Mouse (Mus musculus) heart, adult 18-20 months (tissue): ENCODE results near the gene Ppp1r9a. TPM values are rescaled to one million over a fixed set of nuclear protein-coding genes. Genes with fewer than 3 reads are reported as not detected.

Experiments used
- DNase-seq, 2 experiments: peaks; one replicate each; pipeline ENCODE4 v3.0.0; 2021 to 2022; ENCODE audit warnings: mixed read lengths in 1 of 2
- total RNA-seq, 2 experiments: library from RNA; stranded (reverse); gene quantifications; 2 replicates each; pipeline ENCODE4 v1.2.3; 2021

The Ppp1r9a gene
- total RNA-seq, 2 experiments from 2014 or later, result 9.9 to 11.5 TPM

DNA sequence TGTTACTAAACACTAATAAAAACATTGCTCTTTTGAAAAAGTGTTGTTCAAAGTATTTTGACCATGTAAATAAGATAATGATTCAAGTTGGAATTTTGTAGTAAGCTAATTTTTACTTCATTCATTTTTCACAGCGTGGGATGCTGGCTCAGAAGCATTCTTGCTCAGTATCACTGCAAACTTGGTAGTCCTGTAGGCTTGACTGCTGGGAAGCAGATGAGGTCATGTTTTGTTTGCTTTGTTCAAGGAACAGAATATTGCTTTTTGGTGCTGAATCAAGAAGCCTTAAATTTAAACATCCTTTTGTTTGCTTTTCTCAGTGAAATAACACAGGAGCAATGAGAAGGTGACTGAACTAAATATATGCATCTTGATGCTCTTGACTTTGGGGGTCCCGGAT is 136.6 kb downstream of the Ppp1r9a start:
- peak in 1 of 2 experiments; percentile 5 for DNase-seq

DNA sequence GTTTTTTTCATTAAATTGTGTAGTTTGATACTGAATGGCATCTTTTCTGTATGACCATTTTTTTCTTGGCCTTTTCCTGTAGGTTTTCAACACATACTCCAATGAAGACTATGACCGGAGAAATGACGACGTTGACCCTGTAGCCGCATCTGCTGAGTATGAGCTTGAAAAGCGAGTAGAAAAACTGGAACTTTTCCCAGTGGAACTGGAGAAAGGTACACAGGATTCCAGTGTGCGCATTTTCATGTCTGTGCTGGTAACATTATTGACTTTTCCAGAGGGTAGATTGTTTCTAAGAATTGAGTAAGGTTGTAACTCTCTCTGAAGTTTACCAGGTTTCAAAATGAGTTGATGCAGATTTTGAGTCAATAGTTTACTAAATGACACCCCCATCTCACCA is 143.1 kb downstream of the Ppp1r9a start:
- no peak for DNase-seq

DNA sequence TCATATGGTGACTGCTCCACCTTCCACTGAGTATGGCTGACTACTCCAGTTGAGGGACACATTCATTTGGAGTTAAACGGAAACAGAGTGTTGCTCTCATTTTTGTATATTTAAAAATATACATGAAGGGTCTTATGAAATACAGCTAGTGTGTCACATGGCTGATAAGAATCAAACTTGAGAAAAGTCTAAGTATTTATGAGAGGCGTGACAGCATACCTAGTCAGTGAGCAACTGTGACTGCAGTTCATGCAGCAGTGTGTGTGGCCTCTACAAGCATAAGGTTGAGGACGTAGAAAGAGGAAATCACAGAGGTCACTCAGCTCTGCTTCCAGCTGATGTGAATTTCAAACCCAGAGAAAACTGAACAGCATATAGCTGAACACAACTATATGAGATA is 145.3 kb downstream of the Ppp1r9a start:
- DNase-seq, result no peak

DNA sequence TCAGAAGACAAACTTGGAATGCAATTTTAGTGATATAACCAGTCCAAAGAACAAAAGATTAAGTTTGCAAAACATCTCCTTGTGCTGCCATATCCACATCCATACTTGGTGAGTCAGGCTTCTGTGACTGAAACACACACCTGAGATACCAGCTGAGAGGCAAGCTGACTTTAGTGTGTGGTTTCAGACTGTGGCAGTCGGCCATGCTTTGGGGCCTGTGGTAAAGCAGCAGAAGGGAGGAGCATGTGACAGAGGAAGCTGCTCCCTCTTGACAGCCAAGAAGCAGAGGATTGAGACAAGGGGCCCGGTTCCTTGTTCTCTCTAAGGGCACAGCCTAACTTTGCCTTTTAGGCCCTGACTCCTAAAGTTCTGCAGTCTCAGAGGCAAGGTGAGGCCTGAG is 149.6 kb downstream of the Ppp1r9a start:
- peak in 1 of 2 experiments; percentile 10 for DNase-seq

GRCm38 (mm10) chr6:5054446-5055095 is 151.9 kb downstream of the Ppp1r9a start:
- DNase-seq, result no peak

DNA sequence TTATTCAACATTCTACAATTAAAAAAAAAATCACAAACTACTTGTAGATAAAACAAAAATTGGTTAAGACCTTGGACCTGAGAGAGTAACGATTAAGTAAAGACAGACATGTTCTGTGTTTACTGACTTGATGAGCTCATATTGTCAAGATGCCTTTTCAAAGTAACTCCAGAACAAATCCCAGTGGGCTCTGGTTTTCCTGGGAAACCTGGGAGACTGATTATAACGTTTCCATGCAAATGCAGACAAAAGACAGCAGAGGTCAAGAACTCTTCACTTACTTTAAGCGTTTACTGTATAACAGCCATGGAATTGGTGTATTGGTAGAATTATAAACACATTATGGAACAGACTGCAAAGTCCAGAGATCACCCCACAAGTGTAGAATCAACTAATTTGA is 172.0 kb downstream of the Ppp1r9a start:
- no peak for DNase-seq

- DNase-seq, result no peak
Observed at GRCm38 (mm10) chr6:5075680-5076079, 173.0 kb downstream of the Ppp1r9a start.

DNA sequence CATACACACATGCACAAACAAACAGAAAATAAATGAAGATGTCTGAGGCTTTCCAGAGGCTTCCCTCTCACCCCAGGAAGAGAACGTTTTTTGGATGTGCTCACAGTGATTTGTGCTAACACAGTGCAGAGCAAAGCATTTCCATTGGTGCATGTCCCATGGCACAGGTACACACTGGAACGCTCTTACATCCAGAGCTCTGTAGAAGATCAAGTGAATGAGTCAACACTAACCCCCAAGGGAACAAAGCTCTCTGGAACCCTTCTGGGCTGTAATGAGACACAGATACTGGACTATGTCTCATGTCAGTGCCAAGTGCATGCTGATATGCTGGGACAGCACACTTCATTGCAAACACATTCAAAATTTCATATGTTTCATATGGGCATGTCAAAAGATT is 175.3 kb downstream of the Ppp1r9a start:
- DNase-seq, result no peak

GRCm38 (mm10) chr6:5079108-5079507 is 176.4 kb downstream of the Ppp1r9a start:
- DNase-seq, result no peak

- DNase-seq, result no peak
Observed at GRCm38 (mm10) chr6:5080094-5080493, 177.4 kb downstream of the Ppp1r9a start.

GRCm38 (mm10) chr6:5080496-5080895 is 177.8 kb downstream of the Ppp1r9a start:
- DNase-seq, result no peak

DNA sequence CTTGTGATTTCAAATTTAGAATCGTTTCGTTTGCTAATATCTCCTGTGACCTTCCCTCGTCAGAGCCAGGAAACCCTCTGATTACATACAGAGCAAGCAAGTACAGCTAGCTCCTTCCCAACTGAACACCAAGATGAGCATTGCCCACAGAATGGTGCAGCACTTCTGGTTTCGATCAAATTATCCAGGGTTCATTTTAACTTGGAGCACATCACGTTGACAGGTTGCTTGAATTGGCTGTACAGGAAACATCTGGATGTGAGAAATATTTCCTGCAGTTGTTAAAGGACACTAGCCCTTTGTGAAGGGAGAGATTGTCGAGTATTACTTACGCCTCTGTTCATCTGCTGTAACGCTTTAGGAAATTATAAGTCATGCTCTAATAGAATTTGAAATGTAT is 178.4 kb downstream of the Ppp1r9a start:
- DNase-seq, result no peak

GRCm38 (mm10) chr6:5082144-5082543 is 179.4 kb downstream of the Ppp1r9a start:
- DNase-seq, result no peak

DNA sequence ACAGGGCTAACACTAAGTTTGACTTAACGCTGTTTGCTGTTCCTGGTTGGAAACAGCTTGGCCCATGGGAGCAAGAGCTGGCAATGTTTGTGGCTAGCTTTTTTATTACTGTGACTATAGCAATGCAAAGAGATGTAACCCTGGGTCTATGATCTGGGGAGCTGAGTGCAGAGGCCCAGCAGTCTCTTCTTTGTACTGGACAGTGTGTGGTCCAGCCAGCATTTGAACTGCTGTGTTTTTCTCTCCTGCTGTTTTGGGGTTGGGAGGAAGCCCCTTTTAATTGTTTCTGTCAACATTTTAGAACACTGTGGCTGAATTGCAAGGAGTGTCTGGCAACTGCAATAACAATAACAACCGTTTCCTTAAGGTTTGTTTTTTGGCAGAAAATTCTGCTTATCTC is 180.0 kb downstream of the Ppp1r9a start:
- DNase-seq, result peak in 1 of 2 experiments; percentile 18

DNA sequence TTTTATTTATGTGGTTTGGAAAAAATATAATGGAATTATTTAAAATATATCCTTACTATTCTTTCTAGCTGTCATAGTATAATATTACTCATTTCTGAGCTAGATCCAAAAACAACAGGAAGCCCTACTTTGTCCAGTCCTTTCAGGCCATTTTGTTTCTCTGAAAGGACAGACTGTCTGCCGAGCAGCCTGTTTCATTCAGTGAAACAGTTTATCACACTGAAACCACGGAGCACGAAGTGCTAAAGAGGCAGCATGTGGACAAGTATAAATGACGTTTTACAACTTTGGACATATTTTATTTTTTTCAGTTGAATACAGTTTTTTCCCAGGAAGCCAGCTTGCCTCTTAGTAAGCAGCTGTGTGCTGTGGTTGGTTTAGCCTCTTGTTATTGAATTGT is 181.2 kb downstream of the Ppp1r9a start:
- no peak for DNase-seq

- no peak for DNase-seq
Observed at GRCm38 (mm10) chr6:5091873-5092272, 189.2 kb downstream of the Ppp1r9a start.

GRCm38 (mm10) chr6:5092795-5093194 is 190.1 kb downstream of the Ppp1r9a start:
- DNase-seq, result no peak

DNA sequence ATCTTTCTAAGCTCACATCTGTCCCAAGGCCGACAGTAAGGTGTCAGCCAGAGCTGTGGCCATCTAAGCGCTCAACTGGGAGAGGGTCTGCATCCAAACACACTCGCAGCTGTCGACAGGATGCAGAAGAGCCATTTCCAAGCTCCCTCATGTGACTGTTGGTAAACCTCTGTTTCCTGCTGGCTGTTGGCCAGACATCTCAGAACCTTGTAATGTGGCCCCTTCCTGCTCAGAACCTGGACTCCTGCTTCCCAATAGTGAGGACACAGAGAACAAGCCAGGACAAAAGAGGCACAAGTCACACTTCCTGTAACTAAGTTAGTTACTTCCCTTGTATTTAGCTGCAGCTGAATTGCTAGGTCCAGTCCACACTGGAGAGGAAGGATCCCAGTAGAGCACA is 190.8 kb downstream of the Ppp1r9a start:
- DNase-seq, result peak; percentile 60 to 80

- no peak for DNase-seq
Observed at GRCm38 (mm10) chr6:5095365-5095973, 192.8 kb downstream of the Ppp1r9a start.

DNA sequence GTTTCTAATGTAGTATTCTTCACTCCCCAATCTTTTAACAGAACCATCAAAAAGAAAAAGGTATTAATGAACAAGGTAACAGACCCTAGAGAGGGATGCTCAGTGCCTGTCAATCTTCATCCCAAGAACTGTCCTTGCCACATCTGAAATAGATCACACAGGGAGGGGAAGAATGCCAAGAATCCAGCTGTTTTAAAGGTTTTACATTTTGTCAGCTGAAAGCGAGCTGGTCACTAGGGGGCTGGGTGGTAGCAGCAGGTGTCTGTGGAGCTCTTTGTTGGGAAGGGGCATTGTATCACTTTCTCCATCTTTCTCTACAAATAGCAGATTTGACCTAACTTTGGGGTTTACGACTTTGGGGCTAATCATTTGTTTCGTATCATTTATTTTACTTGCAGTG is 194.6 kb downstream of the Ppp1r9a start:
- DNase-seq, result no peak

GRCm38 (mm10) chr6:5099282-5099681 is 196.6 kb downstream of the Ppp1r9a start:
- no peak for DNase-seq

DNA sequence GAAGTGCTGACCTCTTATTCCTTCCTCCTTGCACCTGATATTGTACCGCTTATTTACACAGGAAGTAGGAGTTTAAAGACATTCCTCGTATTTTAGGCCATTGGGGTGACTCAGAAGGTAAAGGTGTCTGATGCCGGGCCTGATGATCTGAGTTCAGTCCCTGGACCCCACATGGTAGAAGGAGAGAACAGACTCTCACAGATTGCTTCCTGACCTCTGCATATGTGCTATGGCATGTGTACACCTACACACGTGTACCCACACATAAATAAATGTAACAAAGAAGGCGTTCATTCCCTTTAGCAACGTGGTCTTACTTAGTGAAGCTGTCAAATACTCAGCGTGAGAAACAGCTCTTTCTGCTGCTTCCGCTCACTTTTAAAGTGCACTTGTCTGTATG is 197.1 kb downstream of the Ppp1r9a start:
- no peak for DNase-seq

DNA sequence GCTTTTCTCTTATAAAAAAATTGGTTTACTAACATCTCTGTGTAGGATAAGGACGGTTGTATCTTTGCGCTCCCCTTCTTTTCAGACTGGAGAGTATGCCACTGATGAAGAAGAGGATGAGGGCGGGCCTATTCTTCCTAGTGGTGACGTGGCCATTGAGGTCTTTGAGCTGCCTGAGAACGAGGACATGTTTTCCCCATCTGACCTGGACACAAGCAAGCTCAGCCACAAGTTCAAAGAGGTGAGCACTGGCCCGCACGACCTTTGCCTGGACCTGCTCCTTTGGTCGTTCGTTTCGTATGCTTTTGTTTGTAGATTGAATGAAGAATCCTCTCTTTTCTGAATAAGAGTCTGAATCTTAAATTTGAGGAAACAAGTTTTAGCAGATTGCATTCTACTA is 197.6 kb downstream of the Ppp1r9a start:
- no peak for DNase-seq

- DNase-seq, result no peak
Observed at GRCm38 (mm10) chr6:5102741-5103140, 200.0 kb downstream of the Ppp1r9a start.
